Mouse (Mus musculus) layer of hippocampus, adult 6 months (tissue): Measurements from ENCODE around the gene Sfrp2. TPM values are rescaled to one million over a fixed set of nuclear protein-coding genes. Genes with fewer than 3 reads are reported as not detected.

Experiments
- long read RNA-seq, 2 experiments: library from polyadenylated mRNA; unstranded; transcript quantifications; one replicate each; pipeline ENCODE4 v2.0.0; 2019 to 2020
- polyA plus RNA-seq: library from polyadenylated mRNA; unstranded; fragments of <200 nt; fragmentation: Nextera tagmentation; gene quantifications from 2 replicates; pipeline ENCODE4 v1.2.3, GENCODE M21; 2021

Sfrp2 gene
- 2.0 and 2.5 TPM in 2 replicates for polyA plus RNA-seq
- long read RNA-seq, experiment 1, partial matches to known transcripts = 0 of 4 reads
- long read RNA-seq, experiment 1, other reads (novel, unspliced or antisense) = 0 of 4 reads
- long read RNA-seq, experiment 2, transcript Sfrp2-201 (3 exons, 2,003 nt) = major isoform, 32 of 34 reads
- long read RNA-seq, experiment 2, partial matches to known transcripts = 0 of 34 reads
- long read RNA-seq, experiment 2, other reads (novel, unspliced or antisense) = 2 of 34 reads

DNA sequence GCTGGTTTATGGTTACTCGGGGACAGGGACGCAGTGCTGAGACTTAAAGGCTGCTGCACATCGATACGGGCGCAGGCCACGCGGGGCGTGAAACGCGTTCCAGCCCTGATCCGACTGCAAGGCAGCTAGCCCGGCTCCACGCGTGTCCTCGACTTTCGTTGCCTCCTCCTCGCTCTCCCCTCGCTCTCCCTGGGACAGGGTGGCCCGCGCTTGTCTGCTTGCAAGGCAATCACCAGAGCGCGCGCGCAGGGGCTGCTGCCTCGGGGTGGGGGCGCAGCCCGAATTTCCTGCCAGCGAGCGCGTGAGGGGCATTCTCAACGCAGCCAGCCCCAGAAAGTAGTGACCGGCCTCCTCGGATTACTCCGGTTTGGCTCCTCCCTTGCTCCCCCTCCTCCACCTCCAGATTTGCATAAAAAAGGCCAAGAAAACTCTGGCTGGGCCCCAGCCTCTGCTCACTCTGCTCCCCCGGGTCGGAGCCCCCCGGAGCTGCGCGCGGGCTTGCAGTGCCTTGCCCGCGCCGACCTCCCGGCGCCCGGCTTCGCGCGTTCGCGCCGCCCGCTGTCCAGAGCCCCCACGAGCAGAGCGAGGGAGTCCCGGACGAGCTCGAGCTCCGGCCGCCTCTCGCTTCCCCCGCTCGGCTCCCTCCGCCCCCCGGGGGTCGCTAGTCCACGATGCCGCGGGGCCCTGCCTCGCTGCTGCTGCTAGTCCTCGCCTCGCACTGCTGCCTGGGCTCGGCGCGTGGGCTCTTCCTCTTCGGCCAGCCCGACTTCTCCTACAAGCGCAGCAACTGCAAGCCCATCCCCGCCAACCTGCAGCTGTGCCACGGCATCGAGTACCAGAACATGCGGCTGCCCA lies at the start of gene Sfrp2:
Gene Sfrp2 (plus strand): TSS at position 451 of the 855 bp plus-strand sequence.

Other genes with a start within 250 kb of the Sfrp2 start
- gene Tlr2, start 75.4 kb downstream of the Sfrp2 start, polyA plus RNA-seq = 1.1 and 1.6 TPM in 2 replicates